Mouse (Mus musculus): ENCODE measurements around the gene Aste1. TPM values are rescaled to one million over a fixed set of nuclear protein-coding genes. Genes with fewer than 3 reads are reported as not detected.

The Aste1 gene
- polyA plus RNA-seq, 1 experiment from 2014 or later: 14.5 TPM

DNA sequence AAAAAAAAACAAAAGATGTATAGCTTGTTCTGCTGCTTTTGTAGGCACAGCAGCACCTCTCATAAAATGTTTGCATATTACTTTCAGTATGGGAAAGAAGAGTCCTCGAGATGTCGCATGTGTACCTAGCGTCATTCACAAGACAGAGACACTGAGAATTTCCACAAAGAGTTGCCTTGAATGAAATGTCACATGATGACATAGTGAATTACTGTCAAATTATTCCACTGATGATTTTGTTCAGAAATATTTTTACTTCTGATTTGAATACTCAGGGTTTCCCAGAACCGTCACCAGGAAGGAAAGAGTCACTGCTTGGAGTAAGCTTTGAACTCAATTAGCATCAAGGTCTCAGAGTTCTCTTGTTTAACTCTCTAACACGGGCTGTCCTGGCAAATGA, 7.8 kb upstream of the Aste1 start:
- no peak for ATAC-seq (ENCODE audit: low FRiP score, low read depth)
- 78% methylated on average over 5 of the region's 5 CpGs for WGBS

GRCm38 (mm10) chr9:105389289-105389688, 5.9 kb upstream of the Aste1 start:
- H3K4me2 ChIP-seq (replicated peaks): no peak overlapping the region
- no peak overlapping the region for H3K9ac ChIP-seq
- no peaks in the 10 kb centered on the region for H3K9me3 ChIP-seq
- H3K36me3 ChIP-seq: no peaks in the 10 kb centered on the region
- no peaks in the 10 kb centered on the region for H3K4me1 ChIP-seq
- peaks cover 15% of the 10 kb centered on the region; the same call in 1 of the 2 replicates for H3K27me3 ChIP-seq
- H3K27ac ChIP-seq: no peak overlapping the region
- 20% methylated on average over 4 of the region's 4 CpGs for WGBS
- ATAC-seq (ENCODE audit: low FRiP score, low read depth): no peak
- H3K4me3 ChIP-seq: no peak overlapping the region

More for the DNA sequence above, 7.8 kb upstream of the Aste1 start:
- Histone ChIP-seq H3K4me3 (no peak overlapping the region), H3K27me3 (peaks cover 5% of the 10 kb centered on the region; the same call in 1 of the 2 replicates), H3K27ac (no peak overlapping the region), H3K9me3 (no peaks in the 10 kb centered on the region), H3K36me3 (no peaks in the 10 kb centered on the region), H3K4me1 (no peaks in the 10 kb centered on the region), H3K9ac (no peak overlapping the region), H3K4me2 (replicated peaks) (no peak overlapping the region)

DNA sequence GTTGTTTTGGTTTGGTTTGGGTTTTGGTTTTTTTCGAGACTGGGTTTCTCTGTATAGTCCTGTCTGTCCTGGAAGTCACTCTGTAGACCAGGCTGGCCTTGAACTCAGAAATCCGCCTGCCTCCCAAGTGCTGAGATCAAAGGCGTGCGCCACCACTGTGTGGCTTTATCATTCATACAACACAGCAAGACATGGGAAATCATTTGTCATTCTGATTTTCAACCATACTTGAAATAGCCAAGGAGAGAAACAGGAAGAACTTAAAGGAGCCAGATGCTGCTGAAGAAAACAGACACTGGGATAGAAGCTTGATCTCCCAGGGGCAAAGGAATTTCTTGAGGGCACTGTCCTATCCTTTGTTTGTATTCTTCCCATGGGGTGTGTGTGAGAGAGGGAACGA, 4.6 kb upstream of the Aste1 start:
- Histone ChIP-seq H3K4me2 (replicated peaks) (no peak overlapping the region), H3K4me3 (no peak overlapping the region), H3K4me1 (no peaks in the 10 kb centered on the region), H3K27me3 (peaks cover 17% of the 10 kb centered on the region), H3K27ac (no peak overlapping the region), H3K9ac (no peak overlapping the region), H3K9me3 (no peaks in the 10 kb centered on the region), H3K36me3 (no peaks in the 10 kb centered on the region)
- 56% methylated on average over 5 of the region's 5 CpGs for WGBS
- ATAC-seq (ENCODE audit: low FRiP score, low read depth): no peak

DNA sequence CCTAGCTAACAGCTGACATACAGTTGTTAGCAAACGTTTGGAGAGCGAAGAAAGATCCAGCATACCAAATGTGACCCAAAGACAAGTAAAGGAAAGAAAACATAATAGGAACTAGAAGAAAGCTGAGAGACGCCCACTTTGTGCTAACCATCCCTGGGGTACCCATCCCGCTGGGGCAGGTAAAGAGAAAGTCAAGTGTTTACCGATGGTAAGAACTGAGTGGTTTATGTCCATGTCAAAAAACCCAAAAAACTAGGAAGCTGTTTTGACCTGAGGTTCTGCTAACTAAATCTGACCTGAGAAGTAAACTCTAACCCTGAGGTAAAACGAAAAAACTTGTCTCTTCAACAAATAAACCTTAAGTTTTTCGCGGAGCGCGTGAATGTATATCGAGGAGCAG, 472 bp upstream of the Aste1 start:
- 0 out of 2 replicates have a peak, but pooled peaks have one; percentile 12 for ATAC-seq (ENCODE audit: low FRiP score, low read depth)
- WGBS: 12% methylated on average over 11 of the region's 11 CpGs
- Histone ChIP-seq H3K4me3 (peak overlapping the region; percentile 69), H3K4me1 (peaks cover 15% of the 10 kb centered on the region), H3K36me3 (peaks cover 14% of the 10 kb centered on the region), H3K27me3 (peaks cover 17% of the 10 kb centered on the region), H3K4me2 (replicated peaks) (peak overlapping the region; percentile 76), H3K9ac (peak overlapping the region; percentile 75; the same call in 1 of the 2 replicates), H3K27ac (no peak overlapping the region), H3K9me3 (no peaks in the 10 kb centered on the region)

DNA sequence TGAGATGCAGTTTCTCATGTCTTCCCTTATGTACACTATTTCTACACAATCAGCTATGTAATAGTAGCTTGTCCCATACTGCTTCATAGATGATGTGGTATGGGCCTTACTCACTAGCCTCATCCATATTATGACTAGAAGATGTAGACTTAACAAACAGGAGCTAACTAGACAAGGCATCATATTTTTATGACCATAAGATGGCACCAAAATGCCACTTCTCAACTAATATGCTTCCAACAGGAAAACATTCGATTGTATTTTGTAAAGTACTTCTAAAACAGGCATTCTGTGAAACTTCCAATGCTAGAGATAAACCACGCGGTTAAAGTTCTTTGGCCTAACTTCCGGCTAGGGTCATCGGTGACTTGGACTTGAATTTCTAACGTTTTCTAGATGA, 13.4 kb downstream of the Aste1 start:
- ATAC-seq (ENCODE audit: low FRiP score, low read depth): no peak
- no peaks in the 10 kb centered on the region for H3K27me3 ChIP-seq
- no peaks in the 10 kb centered on the region for H3K4me1 ChIP-seq
- 92% methylated on average over 6 of the region's 6 CpGs for WGBS
- H3K4me2 ChIP-seq (replicated peaks): no peak overlapping the region
- H3K27ac ChIP-seq: no peak overlapping the region
- H3K9ac ChIP-seq: no peak overlapping the region
- H3K9me3 ChIP-seq: no peaks in the 10 kb centered on the region
- H3K36me3 ChIP-seq: peaks cover 31% of the 10 kb centered on the region
- H3K4me3 ChIP-seq: no peak overlapping the region

GRCm38 (mm10) chr9:105459032-105459431, 63.8 kb downstream of the Aste1 start:
- Histone ChIP-seq H3K9ac (no peak overlapping the region), H3K4me3 (no peak overlapping the region), H3K9me3 (no peaks in the 10 kb centered on the region), H3K27me3 (no peaks in the 10 kb centered on the region), H3K27ac (no peak overlapping the region), H3K4me1 (no peaks in the 10 kb centered on the region), H3K36me3 (peaks cover 47% of the 10 kb centered on the region), H3K4me2 (replicated peaks) (no peak overlapping the region)
- no peak for ATAC-seq (ENCODE audit: low FRiP score, low read depth)
- WGBS: 90% methylated on average over 13 of the region's 13 CpGs

DNA sequence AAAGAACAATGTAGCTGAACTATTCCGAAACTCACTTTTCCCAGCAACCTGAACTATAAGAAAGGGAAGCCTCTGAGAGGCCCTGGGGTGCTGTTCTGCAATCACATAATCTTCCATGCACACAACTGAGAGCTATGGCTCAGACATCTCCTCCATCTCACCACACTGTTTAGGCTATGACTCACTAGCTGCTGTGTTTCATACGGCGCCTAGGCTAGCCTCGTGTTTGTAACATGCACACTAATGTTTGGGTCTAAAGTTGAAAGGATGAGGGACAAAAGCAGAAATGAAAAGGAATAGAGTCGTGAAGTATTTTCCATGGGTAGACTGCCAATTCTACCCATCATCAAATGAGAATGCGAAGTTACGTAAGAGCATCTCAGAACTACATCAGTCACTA, 66.3 kb downstream of the Aste1 start:
- Histone ChIP-seq H3K9ac (no peak overlapping the region), H3K4me2 (replicated peaks) (no peak overlapping the region), H3K9me3 (no peaks in the 10 kb centered on the region), H3K4me1 (no peaks in the 10 kb centered on the region), H3K27ac (no peak overlapping the region), H3K27me3 (no peaks in the 10 kb centered on the region), H3K36me3 (peaks cover 48% of the 10 kb centered on the region), H3K4me3 (no peak overlapping the region)
- no peak for ATAC-seq (ENCODE audit: low FRiP score, low read depth)
- 96% methylated on average over 7 of the region's 7 CpGs for WGBS

Other genes starting within 250 kb of the Aste1 start
- 0.19 and 0.51 TPM in 2 replicates for gene Nek11, start 132 bp downstream of the Aste1 start, polyA plus RNA-seq (2015; fragmentation: Nextera tagmentation; extraction: Ambion mirVana)
- 49.7 and 57.3 TPM in 2 replicates for gene Atp2c1, start 131.9 kb downstream of the Aste1 start, polyA plus RNA-seq (2015; fragmentation: Nextera tagmentation; extraction: Ambion mirVana)
- 22.5 and 22.7 TPM in 2 replicates for gene Pik3r4, start 247.6 kb downstream of the Aste1 start, polyA plus RNA-seq (2015; fragmentation: Nextera tagmentation; extraction: Ambion mirVana)

Measured in limb, embryonic 13.5 days (tissue).